Mouse (Mus musculus) bone marrow macrophage, adult 2 months (primary cell): ENCODE measurements around the gene Eri3. TPM values are rescaled to one million over a fixed set of nuclear protein-coding genes. Genes with fewer than 3 reads are reported as not detected.

Experiments
- H3K27ac ChIP-seq: 2 replicates; pipeline ENCODE4 v1.5.1; 2012; ENCODE audit warnings: low read depth, low read length; ENCODE audit not compliant: insufficient read depth
- H3K4me1 ChIP-seq: 2 replicates; pipeline ENCODE4 v1.6.1; 2012; ENCODE audit warnings: low read length; ENCODE audit not compliant: control insufficient read depth, insufficient read depth
- H3K4me3 ChIP-seq: 2 replicates; pipeline ENCODE4 v1.5.1; 2012; ENCODE audit warnings: mild to moderate bottlenecking, low read length, moderate library complexity; ENCODE audit not compliant: insufficient read depth
- CTCF ChIP-seq: IDR thresholded peaks from 2 replicates; pipeline ENCODE4 v1.5.1; 2012; ENCODE audit warnings: low read depth, mild to moderate bottlenecking, low read length, moderate library complexity
- POLR2A ChIP-seq: IDR thresholded peaks from 2 replicates; pipeline ENCODE4 v1.6.1; 2012; ENCODE audit warnings: mild to moderate bottlenecking, low read depth, low read length, borderline replicate concordance
- polyA plus RNA-seq: library from polyadenylated mRNA; stranded (reverse); fragments of >200 nt; gene quantifications from 2 replicates; pipeline ENCODE4 v1.2.4, GENCODE M21; 2012; ENCODE audit not compliant: missing spikeins, insufficient read depth, insufficient read length

The Eri3 gene
- polyA plus RNA-seq, 1 experiment: 50.9 TPM

- no peak overlapping the region for H3K4me3 ChIP-seq
- TF ChIP-seq CTCF: no peak
- no peak for TF ChIP-seq POLR2A
Observed at GRCm38 (mm10) chr4:117708780-117709550, 158.8 kb downstream of the Eri3 start.

GRCm38 (mm10) chr4:117712314-117712713 lies 162.1 kb downstream of the Eri3 start:
- Histone ChIP-seq H3K4me1 (no peaks in the 10 kb centered on the region), H3K27ac (no peak overlapping the region), H3K4me3 (no peak overlapping the region)
- TF ChIP-seq POLR2A: no peak

More at GRCm38 (mm10) chr4:117708780-117709550, 158.8 kb downstream of the Eri3 start:
- Histone ChIP-seq H3K4me1 (no peaks in the 10 kb centered on the region), H3K27ac (no peak overlapping the region)

- H3K27ac ChIP-seq: no peak overlapping the region
- no peaks in the 10 kb centered on the region for H3K4me1 ChIP-seq
- H3K4me3 ChIP-seq: no peak overlapping the region
- TF ChIP-seq CTCF (no peak), POLR2A (no peak)
Observed at GRCm38 (mm10) chr4:117713303-117714098, 163.3 kb downstream of the Eri3 start.

Other genes with a start within 250 kb of the Eri3 start
- 84.5 and 108 TPM in 2 replicates for gene Rnf220, start 53.3 kb upstream of the Eri3 start, polyA plus RNA-seq
- 17.9 and 21.7 TPM in 2 replicates for gene Dmap1, start 131.9 kb downstream of the Eri3 start, polyA plus RNA-seq
- gene Gm12845, start 174.0 kb downstream of the Eri3 start, polyA plus RNA-seq: not detected in 2 replicates
- not detected in 2 replicates for gene Klf17, start 215.3 kb downstream of the Eri3 start, polyA plus RNA-seq